Mouse (Mus musculus): Measurements from ENCODE around the gene 1700016H13Rik. TPM values are rescaled to one million over a fixed set of nuclear protein-coding genes. Genes with fewer than 3 reads are reported as not detected.

1700016H13Rik gene
- polyA plus RNA-seq, 1 experiment from 2014 or later, result 0.25 TPM

DNA sequence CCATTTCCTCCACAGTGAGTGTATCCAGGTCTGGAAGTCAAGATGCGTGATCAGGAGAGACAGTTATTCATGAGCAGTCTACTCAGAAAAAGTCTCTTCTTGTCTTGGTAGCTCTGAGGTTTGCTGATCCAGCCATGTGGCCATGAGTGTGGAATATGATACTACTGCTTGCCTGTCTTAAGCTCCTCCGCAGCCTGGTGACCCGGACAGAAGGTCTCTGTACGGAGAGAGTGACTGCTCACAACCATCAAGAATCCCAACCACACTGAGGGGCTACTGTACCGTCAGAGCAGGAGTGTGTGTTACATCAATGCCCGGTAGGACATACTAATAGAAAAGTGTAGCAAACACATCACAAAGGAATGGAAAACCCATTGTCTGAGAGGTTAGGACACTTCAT is 22.1 kb upstream of the 1700016H13Rik start:
- 84% methylated on average over 6 of the region's 6 CpGs for WGBS
- no peak for DNase-seq (ENCODE audit: low spot score, missing footprints)
- Histone ChIP-seq H3K27me3 (ENCODE audit: control insufficient read depth, insufficient read depth, low read length) (no peaks in the 10 kb centered on the region), H3K9ac (ENCODE audit: low read length) (no peak overlapping the region), H3K9me3 (ENCODE audit: control insufficient read depth, low read length) (no peaks in the 10 kb centered on the region), H3K4me1 (ENCODE audit: control insufficient read depth, insufficient read depth, low read length) (no peaks in the 10 kb centered on the region), H3K27ac (ENCODE audit: low read depth, low read length) (no peak overlapping the region), H3K4me3 (ENCODE audit: low read depth, low read length) (no peak overlapping the region), H3K36me3 (ENCODE audit: control insufficient read depth, insufficient read depth, low read length) (no peaks in the 10 kb centered on the region), H3K4me2 (no peak overlapping the region; the same call in 1 of the 2 replicates)
- ATAC-seq (ENCODE audit: low FRiP score), result no peak

- no peak overlapping the region for H3K27ac ChIP-seq (ENCODE audit: low read depth, low read length)
- DNase-seq (ENCODE audit: low spot score, missing footprints) (no peak), ATAC-seq (ENCODE audit: low FRiP score) (no peak)
- H3K4me3 ChIP-seq (ENCODE audit: low read depth, low read length), result no peak overlapping the region
- 89% methylated on average over 6 of the region's 6 CpGs for WGBS
- no peaks in the 10 kb centered on the region for H3K27me3 ChIP-seq (ENCODE audit: control insufficient read depth, insufficient read depth, low read length)
- H3K9ac ChIP-seq (ENCODE audit: low read length), result no peak overlapping the region
- no peaks in the 10 kb centered on the region for H3K36me3 ChIP-seq (ENCODE audit: control insufficient read depth, insufficient read depth, low read length)
- H3K4me2 ChIP-seq, result no peak overlapping the region
- no peaks in the 10 kb centered on the region for H3K9me3 ChIP-seq (ENCODE audit: control insufficient read depth, low read length)
- H3K4me1 ChIP-seq (ENCODE audit: control insufficient read depth, insufficient read depth, low read length), result no peaks in the 10 kb centered on the region
Observed at GRCm38 (mm10) chr5:103676289-103676881, 20.6 kb upstream of the 1700016H13Rik start.

- 67% methylated on average over 6 of the region's 6 CpGs for WGBS
- no peak for DNase-seq (ENCODE audit: low spot score, missing footprints)
Observed at GRCm38 (mm10) chr5:103674482-103674881, 18.7 kb upstream of the 1700016H13Rik start.

DNA sequence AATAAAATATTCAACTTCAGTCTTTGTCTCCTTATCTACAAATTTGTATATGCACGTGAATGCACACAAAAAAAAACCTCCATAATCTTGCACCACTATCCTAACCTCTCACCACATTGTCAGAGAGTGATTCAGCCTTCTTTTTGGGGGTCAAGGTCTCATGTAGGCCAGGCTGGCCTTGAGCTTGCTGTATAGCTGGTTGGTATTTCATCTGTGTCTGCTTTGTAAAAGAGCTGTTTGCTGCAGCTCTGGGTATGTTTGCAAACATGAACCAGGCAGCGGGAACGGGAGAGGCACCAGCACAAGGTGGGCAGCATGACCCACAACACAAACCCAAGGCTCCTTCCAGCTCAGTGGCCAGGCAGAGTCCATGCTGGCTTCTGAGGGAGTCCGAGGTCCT is 17.8 kb upstream of the 1700016H13Rik start:
- Histone ChIP-seq H3K4me3 (ENCODE audit: low read depth, low read length) (no peak overlapping the region), H3K27ac (ENCODE audit: low read depth, low read length) (no peak overlapping the region), H3K36me3 (ENCODE audit: control insufficient read depth, insufficient read depth, low read length) (no peaks in the 10 kb centered on the region), H3K9ac (ENCODE audit: low read length) (no peak overlapping the region), H3K4me2 (no peak overlapping the region), H3K9me3 (ENCODE audit: control insufficient read depth, low read length) (no peaks in the 10 kb centered on the region), H3K27me3 (ENCODE audit: control insufficient read depth, insufficient read depth, low read length) (no peaks in the 10 kb centered on the region), H3K4me1 (ENCODE audit: control insufficient read depth, insufficient read depth, low read length) (no peaks in the 10 kb centered on the region)
- no peak for ATAC-seq (ENCODE audit: low FRiP score)
- no peak for DNase-seq (ENCODE audit: low spot score, missing footprints)
- WGBS, result 87% methylated on average over 4 of the region's 4 CpGs

More at GRCm38 (mm10) chr5:103674482-103674881, 18.7 kb upstream of the 1700016H13Rik start:
- Histone ChIP-seq H3K4me1 (ENCODE audit: control insufficient read depth, insufficient read depth, low read length) (no peaks in the 10 kb centered on the region), H3K36me3 (ENCODE audit: control insufficient read depth, insufficient read depth, low read length) (no peaks in the 10 kb centered on the region), H3K9me3 (ENCODE audit: control insufficient read depth, low read length) (no peaks in the 10 kb centered on the region), H3K27ac (ENCODE audit: low read depth, low read length) (no peak overlapping the region), H3K27me3 (ENCODE audit: control insufficient read depth, insufficient read depth, low read length) (no peaks in the 10 kb centered on the region), H3K4me3 (ENCODE audit: low read depth, low read length) (no peak overlapping the region), H3K4me2 (no peak overlapping the region), H3K9ac (ENCODE audit: low read length) (no peak overlapping the region)
- no peak for ATAC-seq (ENCODE audit: low FRiP score)

DNA sequence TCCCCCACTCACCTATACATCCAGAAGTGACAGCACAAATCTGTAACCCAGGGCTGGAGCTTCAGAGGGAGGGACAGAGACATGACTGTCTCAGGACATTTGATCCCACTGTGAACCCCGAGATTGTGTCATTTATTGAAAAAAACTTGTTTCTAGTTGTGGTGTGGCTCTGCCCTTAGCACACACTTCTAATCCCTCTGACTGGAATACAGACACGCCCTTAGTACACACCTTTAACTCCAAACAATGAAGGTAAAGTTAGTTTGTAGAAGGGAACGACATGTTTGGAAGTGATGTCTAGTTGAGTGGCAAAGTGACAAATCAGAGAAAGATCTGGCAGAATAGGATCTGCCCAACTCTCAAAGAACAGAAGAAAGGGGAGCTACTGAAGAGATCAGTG is 16.0 kb upstream of the 1700016H13Rik start:
- WGBS, result 63% methylated on average over 3 of the region's 3 CpGs
- no peak overlapping the region for H3K4me2 ChIP-seq
- ATAC-seq (ENCODE audit: low FRiP score) (no peak), DNase-seq (ENCODE audit: low spot score, missing footprints) (no peak)
- H3K9ac ChIP-seq (ENCODE audit: low read length), result no peak overlapping the region
- no peaks in the 10 kb centered on the region for H3K4me1 ChIP-seq (ENCODE audit: control insufficient read depth, insufficient read depth, low read length)
- no peaks in the 10 kb centered on the region for H3K36me3 ChIP-seq (ENCODE audit: control insufficient read depth, insufficient read depth, low read length)
- no peaks in the 10 kb centered on the region for H3K9me3 ChIP-seq (ENCODE audit: control insufficient read depth, low read length)
- H3K27me3 ChIP-seq (ENCODE audit: control insufficient read depth, insufficient read depth, low read length), result no peaks in the 10 kb centered on the region
- H3K4me3 ChIP-seq (ENCODE audit: low read depth, low read length), result no peak overlapping the region
- H3K27ac ChIP-seq (ENCODE audit: low read depth, low read length), result no peak overlapping the region

DNA sequence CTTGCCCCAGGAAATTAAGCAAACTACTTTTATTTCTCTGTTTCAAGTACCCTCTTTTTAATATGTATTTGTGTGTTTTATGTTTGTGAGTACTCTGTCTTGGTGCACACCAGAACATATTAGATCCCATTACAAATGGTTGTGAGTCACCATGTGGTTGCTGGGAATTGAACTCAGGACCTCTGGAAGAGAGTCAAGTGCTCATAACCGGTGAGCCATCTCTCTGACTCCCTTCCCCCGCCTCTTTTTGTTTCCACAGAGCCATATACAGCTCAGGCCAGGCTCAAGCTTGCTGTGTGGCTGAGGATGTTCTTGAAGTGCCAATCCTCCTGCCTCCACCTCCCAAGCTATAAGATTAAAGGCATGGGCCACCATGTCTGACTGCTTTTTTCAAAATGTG is 10.1 kb upstream of the 1700016H13Rik start:
- Histone ChIP-seq H3K9ac (ENCODE audit: low read length) (no peak overlapping the region), H3K4me2 (no peak overlapping the region), H3K27me3 (ENCODE audit: control insufficient read depth, insufficient read depth, low read length) (no peaks in the 10 kb centered on the region), H3K4me1 (ENCODE audit: control insufficient read depth, insufficient read depth, low read length) (no peaks in the 10 kb centered on the region), H3K27ac (ENCODE audit: low read depth, low read length) (no peak overlapping the region), H3K4me3 (ENCODE audit: low read depth, low read length) (no peak overlapping the region), H3K36me3 (ENCODE audit: control insufficient read depth, insufficient read depth, low read length) (no peaks in the 10 kb centered on the region), H3K9me3 (ENCODE audit: control insufficient read depth, low read length) (no peaks in the 10 kb centered on the region)
- WGBS, result 89% methylated on average over 2 of the region's 2 CpGs
- ATAC-seq (ENCODE audit: low FRiP score) (no peak), DNase-seq (ENCODE audit: low spot score, missing footprints) (no peak)

GRCm38 (mm10) chr5:103664932-103665331 is 9.1 kb upstream of the 1700016H13Rik start:
- no peaks in the 10 kb centered on the region for H3K27me3 ChIP-seq (ENCODE audit: control insufficient read depth, insufficient read depth, low read length)
- H3K4me2 ChIP-seq, result no peak overlapping the region
- H3K27ac ChIP-seq (ENCODE audit: low read depth, low read length), result no peak overlapping the region
- WGBS, result 81% methylated on average over 9 of the region's 9 CpGs
- no peaks in the 10 kb centered on the region for H3K4me1 ChIP-seq (ENCODE audit: control insufficient read depth, insufficient read depth, low read length)
- DNase-seq (ENCODE audit: low spot score, missing footprints), result no peak
- no peaks in the 10 kb centered on the region for H3K9me3 ChIP-seq (ENCODE audit: control insufficient read depth, low read length)
- H3K4me3 ChIP-seq (ENCODE audit: low read depth, low read length), result no peak overlapping the region
- no peak for ATAC-seq (ENCODE audit: low FRiP score)
- no peak overlapping the region for H3K9ac ChIP-seq (ENCODE audit: low read length)
- no peaks in the 10 kb centered on the region for H3K36me3 ChIP-seq (ENCODE audit: control insufficient read depth, insufficient read depth, low read length)

DNA sequence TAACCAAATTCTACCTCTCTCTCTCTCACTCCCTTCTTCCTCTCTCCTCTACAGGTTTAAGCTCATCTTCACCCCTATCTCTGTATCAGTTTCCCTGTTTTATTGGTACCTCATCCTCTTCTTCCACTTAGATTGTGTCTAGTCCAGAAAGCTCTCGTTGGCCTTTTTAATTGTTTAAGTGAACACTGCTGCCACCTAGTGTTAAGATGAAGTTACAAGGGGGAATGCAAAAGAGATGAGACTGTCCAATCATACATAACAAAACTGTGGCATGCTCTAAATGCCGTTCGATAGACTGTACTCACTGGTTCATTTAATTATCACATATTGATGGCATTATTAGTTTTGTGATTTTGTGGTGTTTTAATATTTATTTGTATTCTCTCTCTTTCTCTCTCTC is 3.8 kb upstream of the 1700016H13Rik start:
- Histone ChIP-seq H3K9me3 (ENCODE audit: control insufficient read depth, low read length) (no peaks in the 10 kb centered on the region), H3K9ac (ENCODE audit: low read length) (no peak overlapping the region), H3K27me3 (ENCODE audit: control insufficient read depth, insufficient read depth, low read length) (no peaks in the 10 kb centered on the region), H3K36me3 (ENCODE audit: control insufficient read depth, insufficient read depth, low read length) (no peaks in the 10 kb centered on the region), H3K4me1 (ENCODE audit: control insufficient read depth, insufficient read depth, low read length) (no peaks in the 10 kb centered on the region), H3K4me3 (ENCODE audit: low read depth, low read length) (no peak overlapping the region), H3K4me2 (no peak overlapping the region), H3K27ac (ENCODE audit: low read depth, low read length) (no peak overlapping the region)
- 36% methylated on average over 3 of the region's 3 CpGs for WGBS
- ATAC-seq (ENCODE audit: low FRiP score) (no peak), DNase-seq (ENCODE audit: low spot score, missing footprints) (peak; percentile 94)

GRCm38 (mm10) chr5:103658921-103659320 is 3.1 kb upstream of the 1700016H13Rik start:
- Histone ChIP-seq H3K27ac (ENCODE audit: low read depth, low read length) (no peak overlapping the region), H3K36me3 (ENCODE audit: control insufficient read depth, insufficient read depth, low read length) (no peaks in the 10 kb centered on the region), H3K9me3 (ENCODE audit: control insufficient read depth, low read length) (no peaks in the 10 kb centered on the region), H3K4me3 (ENCODE audit: low read depth, low read length) (no peak overlapping the region), H3K27me3 (ENCODE audit: control insufficient read depth, insufficient read depth, low read length) (no peaks in the 10 kb centered on the region), H3K9ac (ENCODE audit: low read length) (no peak overlapping the region), H3K4me2 (no peak overlapping the region), H3K4me1 (ENCODE audit: control insufficient read depth, insufficient read depth, low read length) (no peaks in the 10 kb centered on the region)
- DNase-seq (ENCODE audit: low spot score, missing footprints) (no peak), ATAC-seq (ENCODE audit: low FRiP score) (no peak)
- 69% methylated on average over 5 of the region's 5 CpGs for WGBS

Data from midbrain, embryonic 11.5 days (tissue).